Mouse (Mus musculus) neural tube, embryonic 10.5 days (tissue): ENCODE results near the gene Tuba3a.

Experiments used
- DNase-seq: peaks from one replicate; pipeline ENCODE4 v3.0.0-alpha.2; 2017; ENCODE audit warnings: low spot score; ENCODE audit errors: extremely low spot score

The Tuba3a gene

DNA sequence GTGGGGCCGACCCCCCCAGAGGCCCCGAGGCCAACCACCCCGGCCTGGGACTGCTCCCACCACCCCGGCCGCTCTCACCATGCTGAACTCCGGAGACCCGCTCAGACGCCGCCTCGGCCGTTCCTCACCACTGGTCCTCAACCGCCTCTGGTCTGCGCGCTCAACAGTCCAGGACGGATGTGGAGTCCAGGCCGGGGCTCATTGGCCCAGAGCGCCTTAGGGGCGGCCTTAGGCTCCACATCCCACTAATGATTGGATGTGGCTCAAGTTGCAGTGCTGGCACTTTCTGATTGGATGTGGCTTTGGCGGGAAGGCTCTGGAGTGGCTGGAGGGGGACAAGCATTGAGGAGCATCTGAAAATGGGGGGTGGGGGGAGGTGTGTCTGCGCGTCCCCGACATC, at the start of gene Tuba3a:
TSS of gene Tuba3a (minus strand) at position 153 of the 400 bp plus-strand sequence.
- no peak for DNase-seq

DNA sequence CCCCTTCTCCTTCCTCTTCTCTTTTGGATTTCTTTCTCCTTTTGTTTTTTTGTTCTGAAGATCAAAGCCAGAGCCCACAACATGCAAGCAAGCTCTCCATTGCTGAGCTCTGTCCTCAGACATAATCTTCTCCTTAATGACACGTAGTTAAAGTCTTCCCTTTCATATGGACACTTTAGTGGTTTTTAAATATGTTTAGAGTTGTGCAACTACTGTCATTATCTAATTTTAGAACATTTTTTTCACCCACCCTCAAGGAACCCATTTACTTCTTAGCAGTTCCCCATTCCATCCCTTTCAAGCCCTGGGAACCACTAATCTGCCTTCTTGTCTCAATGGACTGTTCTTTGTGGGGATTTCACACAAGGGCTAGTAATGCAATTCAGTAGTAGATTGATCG, 48.5 kb upstream of the Tuba3a start:
- no peak for DNase-seq

DNA sequence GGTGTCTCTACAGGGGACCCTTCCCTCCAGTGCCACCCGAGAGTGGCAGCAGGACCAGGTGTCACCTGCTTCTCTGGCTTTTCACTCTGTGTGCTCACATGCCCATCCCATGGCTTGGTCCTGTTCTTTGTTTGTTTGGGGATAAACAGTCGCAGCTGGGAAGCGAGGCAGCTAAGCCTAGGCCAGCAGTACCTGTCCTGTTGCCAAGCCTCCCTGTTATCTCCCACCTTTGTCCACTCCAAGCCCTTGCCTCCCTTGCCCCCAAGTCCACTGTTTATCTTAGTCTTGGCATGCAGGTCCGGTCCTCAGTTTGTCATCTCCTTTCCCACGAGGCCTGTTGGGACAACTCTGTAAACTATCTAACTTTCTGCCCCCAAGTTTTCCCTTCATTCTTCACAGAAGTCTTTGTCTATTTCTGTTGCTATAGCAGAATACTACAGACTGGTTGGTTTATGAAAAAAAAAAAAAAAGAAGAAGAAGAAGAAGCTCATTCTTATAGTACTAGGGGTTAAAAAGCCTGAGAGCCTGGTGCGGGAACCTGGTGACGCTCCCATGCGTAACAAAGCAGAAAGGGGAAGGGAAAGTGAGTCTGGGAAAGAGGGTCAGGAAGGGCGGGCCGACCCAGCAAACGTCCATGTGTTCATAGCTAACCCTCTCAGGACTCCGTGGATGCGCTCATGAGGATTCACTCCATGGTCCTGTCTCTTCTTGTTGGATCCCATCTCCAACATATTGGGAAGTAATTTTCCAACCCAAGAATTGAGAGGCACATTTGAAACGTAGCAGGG, 47.5 kb upstream of the Tuba3a start:
- no peak for DNase-seq

DNA sequence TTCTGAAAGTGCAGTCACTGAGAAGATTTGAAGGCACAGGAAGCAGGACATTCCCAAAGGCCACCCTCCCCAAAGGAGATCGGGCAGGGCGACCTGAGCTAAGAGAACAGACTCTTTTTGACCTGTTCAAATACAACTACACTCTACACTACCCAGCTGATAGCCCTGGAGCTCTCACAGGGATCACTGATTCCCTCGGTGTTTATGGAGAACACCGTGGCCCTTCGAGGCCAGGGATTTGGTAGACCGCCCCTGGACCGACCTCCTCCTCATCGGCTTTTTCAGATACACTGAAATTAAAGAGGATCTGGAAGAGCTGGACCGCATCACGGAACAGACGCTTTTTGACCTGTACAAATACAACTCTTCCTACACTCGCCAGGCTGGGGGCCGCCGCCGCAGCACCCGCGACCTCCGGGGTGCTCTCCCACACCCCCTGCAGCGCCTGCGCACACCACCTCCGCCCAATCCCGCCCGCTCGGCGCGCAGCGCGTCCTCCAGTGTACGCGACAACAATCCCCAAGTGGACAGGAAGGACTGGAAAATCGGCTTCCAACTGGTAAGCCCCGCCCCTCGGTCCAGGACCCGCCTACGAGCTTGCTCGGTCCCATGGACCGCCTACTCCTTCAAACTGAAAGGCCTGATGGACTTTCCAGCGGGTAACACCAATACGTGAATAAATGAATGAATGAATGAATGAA, 44.9 kb upstream of the Tuba3a start:
- peak; percentile 78 for DNase-seq

DNA sequence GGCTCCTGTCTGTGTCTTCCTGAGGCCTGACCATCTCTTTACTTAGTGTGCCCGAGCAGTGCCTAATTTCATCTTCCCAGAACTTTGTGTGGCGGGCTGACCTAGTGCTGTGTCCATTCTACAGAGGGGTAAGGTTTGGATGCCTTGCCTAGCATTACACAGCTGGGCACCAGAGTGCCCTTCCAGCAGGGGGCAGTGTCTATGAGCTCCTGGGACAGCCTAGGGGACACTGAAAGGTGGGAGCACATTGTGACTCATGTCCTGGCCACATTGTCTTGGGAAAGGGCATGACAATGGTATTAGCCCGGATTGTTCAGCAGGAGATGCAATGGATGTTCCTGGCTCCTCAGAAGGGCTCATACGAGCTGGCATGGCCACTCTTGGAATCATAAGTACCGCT, 42.4 kb upstream of the Tuba3a start:
- DNase-seq = no peak

DNA sequence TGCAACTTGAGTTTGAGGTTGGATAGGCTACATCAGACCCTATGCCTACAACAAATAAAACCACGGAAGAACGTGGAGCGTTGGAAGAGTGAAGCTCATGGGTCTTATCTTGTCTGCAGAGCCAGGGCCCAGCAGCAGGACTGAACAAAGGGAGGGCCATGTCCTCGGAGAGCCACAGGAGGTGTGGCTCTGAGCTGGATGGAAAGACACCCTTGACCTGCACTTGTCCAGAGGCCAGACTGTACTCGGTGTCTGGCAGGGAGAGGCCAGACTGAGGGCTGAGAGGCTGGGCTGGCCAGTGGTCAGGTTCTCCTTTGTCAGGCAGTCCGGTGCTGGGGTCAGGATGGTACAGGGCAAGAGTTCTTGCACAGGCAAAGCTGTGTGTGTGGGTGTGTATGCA, 39.5 kb upstream of the Tuba3a start:
- DNase-seq = no peak

DNA sequence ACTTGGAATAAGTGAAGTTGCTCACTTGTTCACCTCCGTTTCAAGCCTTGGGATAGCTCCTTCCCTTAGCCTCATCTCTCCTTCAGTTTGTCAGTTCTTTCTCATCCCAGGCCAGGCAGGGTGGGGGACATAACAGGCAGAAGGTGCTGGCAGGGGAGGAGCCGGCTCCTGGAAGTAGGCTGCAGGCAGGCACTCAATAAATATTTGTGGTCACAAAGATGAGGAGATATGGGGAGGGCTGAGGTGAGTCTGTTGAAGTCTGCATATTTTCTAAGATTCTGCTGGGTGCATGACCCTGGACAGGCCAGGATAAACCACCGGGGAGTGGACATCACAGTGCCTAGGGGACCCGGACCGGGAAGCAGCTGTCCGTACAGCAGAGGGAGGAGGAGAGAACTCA, 37.7 kb upstream of the Tuba3a start:
- no peak for DNase-seq

DNA sequence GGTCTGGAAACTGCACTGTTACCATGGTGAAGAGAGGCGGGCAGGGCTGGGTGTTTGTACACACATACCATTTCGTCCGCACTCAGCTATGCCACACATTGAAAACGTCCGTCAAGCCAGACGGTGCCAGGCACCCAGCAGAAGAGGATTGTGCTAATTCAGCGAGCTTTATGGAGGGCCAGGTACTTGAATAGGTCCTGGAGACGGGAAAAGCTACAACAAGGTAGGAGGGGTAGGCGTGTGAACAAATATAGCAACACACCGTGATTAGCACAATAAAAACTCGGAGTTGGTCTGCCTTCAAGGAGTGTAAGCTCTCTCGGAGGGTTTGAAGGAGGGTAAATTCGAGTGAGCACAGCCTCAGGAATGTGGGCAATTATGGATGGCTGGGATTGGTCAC, 37.0 kb upstream of the Tuba3a start:
- DNase-seq = no peak

DNA sequence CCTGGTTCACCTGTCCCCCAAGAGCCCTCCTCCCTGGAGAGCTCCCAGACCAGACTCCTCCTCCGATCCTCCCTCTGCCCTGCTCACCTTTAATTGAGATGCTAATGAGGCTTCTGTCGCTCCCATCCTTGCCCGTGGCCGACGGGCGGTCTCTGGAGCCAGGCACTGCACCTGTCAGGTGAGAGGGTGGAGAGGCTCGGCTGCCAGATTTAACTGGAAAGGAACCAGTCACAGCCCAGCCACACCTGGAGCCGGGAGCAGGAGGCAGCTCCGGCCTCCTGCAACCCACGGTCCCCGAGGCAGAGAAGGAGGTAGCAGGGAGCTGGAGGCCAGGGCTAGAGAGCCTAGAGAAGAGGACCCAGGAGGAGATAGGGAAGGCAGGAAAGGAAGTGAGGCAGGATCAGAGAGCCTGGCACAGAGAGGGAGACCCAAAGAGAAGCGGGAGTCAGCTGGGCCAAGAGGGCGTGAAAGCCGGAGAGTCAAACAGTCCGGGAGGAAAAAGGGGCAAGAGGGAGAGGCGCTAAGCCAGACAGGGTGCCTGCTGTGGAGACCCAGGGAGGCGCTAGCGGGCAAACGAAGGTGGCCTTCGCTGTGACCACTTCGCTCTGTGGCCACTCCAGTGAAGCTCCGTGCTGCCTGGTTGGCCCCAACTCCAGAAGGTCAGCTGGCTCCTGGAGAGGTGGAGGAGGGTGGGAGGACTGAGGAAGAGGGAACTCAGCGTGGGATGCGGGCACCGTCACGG, 35.4 kb upstream of the Tuba3a start:
- no peak for DNase-seq

DNA sequence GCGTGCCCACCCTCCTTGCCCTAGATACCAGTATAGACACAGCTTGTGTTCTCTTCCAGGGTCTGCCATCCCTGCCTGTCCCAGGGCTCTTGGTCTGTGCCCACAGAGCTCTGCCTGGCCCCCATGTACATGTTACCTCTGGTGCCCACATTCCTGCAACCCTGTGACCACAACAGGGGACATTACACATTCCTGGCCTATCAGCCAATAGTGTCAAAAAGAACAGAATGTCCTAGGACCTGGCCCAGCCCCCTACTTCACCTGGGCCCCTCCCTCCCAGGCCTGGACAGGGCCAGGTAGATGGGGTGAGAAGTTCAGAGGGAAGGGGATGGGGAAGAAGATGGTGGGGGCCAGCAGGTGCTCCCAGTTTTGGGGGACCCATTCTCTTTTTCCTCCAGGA, 34.5 kb upstream of the Tuba3a start, which contains the start of gene Scnn1a:
TSS of gene Scnn1a (plus strand) at position 337 of the 400 bp plus-strand sequence.
- DNase-seq = no peak

DNA sequence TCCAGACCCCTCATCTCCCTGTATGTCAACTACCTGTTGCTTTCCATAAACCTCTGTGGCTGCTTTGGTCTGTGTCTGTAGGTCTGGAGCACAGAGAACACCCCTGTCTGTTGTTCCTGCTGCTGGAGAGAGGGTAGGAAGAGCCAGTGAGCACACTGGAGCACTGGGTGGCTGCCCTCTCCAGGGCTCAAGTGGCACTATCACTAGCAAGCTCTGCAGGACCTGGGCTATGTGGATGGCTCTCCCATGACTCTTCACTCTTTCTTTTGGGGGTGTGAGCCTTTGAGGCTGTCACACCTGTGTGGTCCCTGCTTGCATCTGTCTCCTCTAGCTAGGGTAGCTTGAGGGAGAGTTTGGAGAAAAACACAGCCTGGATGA, 34.1 kb upstream of the Tuba3a start:
- DNase-seq = no peak

DNA sequence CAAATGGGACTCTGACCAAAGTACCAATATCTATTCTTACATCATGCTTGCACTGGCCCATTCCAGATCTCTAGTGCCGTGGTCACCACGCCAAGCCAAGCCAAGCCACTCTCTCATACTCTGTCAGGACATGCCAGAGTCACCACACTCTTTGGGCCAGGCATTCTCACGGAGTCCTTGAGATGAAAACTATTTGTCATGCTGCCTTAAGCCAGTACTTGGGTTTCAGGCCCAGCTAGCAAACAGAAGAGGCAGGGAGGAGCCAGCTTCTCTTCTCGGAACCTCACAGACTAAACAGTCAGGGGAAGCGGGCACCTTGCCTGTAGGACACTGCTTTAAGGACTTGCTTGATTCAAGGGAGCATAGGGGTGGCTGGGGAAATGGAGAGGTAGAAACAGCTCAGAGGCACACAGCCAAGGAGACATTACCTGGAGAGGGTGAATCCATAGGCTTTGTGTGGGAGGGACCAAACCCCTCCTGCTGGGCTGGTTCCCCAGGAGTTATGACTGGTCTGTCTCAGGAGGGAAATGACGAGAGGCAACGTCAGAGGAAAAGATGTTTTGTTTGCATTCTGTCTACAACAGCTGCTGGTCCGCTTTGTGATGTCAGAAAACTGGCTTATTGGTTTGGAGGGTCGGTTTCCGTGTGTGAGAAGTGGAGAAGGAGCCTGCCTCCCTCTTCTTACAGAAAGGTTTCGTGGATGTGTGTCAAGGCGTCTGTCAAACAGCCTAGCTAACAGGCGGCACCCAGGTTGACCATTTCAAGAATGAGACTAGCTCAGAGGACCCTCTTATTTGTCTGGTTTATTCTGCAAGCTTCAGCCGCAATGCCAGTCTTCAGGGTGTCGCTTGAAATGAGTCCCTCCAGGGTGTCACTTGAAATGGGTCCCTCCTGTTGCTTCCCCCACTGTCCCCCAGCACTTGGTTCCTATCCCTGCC, 33.4 kb upstream of the Tuba3a start:
- no peak for DNase-seq

DNA sequence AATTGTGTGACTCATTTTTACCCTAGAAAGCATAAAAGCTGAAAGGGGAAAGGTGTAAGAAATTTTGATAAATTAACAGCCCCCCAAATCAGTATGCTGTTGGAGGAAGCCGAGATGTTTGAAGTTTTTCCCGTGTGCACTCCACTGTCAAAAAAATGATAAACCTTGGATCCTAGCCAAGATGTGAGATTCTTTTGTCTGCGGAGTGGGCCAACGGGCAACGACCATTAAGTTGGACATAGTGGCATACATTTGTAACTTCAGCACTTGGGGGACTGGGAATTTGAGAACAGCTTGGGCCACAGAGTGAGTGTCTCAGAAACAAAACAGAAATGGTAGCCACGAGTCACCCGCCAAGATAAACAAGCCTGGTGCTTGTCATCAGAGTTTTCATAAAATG, 31.2 kb upstream of the Tuba3a start:
- no peak for DNase-seq

DNA sequence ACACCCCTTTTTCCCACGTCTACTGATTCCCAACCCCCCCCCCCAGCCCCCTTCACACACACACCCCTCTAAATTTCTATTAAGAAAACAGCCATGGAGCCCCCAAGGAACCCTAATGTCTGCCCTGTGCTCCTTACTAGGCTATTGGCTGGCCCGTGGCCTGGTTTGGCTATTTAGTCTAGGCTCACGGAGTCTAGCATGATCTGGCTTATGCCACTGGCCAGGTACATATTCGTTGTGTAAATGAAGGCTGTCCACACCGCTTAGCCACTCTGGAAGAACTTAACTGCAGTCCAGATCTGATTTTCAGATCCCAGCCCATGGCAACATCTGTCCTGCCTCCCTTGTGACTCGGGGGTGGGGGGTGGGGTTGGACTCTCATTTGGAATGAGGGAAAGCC, 28.9 kb upstream of the Tuba3a start:
- DNase-seq = no peak

DNA sequence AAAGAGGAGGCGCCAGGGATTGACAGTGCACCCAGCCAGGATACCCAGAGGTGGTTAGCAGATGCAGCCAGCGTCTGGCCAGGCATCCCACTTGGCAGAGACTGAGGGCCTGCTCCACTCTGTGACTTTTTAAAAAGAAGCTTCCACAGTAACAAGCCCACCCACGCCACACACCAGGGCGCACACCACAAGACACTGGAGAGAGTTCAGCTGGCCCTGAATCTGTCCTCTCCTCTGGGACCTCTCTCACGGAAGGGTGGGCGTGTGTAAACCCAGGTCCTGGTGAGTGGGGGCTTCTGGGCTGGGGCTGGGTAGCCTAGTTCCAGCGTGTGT, 28.4 kb upstream of the Tuba3a start:
- no peak for DNase-seq

DNA sequence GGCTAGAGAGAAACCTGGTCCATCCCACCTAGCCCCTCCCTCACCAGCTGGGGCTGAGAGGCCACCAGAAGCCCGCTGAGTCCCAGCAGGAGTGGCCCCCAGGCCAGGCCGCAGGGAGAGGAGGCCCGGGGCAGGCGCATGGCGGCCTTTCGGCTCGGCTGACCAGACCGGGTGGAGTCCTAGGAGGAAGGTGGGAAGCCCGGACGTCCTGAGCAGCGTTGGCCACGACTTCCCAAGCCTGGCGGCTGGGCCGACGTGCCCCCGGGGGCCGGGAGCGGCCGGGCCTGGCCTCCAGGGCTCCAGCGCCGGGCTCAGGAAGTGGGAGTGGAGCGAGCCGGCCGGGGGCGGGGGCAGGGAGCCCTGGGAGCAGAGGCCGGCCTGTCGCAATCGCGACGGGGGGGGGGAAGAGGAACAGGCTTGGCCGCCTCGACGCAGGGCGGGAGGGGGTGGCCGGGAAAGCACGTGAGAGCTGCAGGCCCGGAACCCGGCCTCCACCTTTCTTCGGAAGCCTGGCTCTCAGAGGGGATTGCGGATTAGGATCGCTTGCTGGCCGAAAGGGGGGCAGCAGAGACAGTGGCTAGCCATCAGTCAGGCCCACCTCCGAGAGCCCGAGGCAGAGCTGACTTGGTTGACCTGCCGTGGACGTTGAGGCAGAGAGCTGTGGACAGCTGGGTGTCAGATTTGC, 27.8 kb upstream of the Tuba3a start, which contains the start of gene Ltbr:
TSS of gene Ltbr (minus strand) at position 340 of the 685 bp plus-strand sequence.
- peak; percentile 78 for DNase-seq

DNA sequence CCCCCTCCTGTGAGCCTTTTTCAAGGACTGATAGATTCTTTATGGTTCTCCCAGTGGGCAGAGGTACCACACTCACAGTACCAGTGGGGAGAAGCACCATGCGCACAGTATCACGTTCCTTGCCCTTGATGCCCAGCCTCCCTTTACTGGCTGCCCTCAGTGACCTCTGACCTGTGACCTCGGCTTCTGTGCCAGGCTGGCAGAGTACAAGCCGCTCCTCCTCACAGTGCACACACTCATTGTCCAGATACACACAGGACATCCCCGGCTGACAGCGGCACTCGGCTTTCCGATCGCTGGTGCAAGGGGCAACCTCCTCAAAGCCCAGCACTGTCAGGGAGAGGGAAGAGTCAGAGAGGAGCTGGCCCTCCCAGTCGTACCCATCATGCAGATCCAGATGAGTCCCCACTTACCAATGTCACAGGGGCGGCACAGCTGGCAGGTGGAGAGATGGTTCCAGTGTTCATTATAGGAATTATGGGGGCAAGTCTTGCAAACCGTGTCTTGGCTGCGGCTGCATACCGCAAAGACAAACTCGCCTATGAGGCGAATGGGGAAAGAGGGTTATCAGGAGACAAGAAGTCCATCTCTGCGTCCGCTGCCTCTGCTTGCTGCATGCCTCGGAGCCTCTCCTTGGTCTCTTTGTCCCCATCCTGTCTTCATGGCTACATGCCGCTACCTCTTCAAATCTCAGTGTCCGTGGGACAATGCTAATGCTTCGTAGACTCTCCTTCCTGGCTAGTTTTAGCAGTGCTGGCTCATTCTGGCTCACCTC, 26.9 kb upstream of the Tuba3a start:
- no peak for DNase-seq

DNA sequence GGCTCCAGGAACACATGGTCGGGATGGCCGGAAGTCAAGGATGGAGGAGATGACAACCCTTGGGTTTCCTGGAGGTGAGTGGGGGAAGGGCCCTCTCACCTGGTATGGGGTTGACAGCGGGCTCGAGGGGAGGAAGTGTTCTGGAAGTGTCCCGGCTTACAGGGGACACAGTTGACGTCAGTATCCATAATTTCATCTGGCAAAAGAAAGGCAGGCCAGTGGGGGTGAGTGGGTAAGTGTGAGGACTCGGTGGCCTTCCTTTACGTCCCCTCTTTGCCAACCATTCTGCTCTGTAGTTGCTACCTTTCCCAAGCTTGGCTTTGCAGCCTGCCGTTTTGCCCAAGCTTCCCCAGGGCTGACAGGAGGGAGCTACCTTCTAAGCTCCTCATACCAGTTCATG, 26.3 kb upstream of the Tuba3a start:
- no peak for DNase-seq

DNA sequence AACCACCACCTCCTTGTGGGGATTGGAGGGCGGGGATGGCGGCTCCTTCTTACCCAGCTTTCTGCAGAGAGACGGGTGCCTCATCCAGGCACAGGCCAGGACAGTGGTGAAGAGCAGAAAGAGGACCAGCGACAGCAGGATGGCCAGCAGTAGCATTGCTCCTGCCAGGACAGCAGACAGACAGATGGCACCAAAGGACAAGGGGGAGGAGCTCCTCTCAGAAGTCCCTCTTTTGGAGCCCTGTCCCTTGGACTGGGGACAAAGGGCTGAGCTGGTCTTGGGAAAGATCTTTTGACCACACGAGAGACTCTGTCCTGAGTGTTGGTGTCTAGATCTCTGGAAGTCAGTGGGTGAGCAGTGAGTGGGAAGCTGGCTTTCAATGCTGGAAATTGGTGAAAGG, 23.6 kb upstream of the Tuba3a start:
- peak; percentile 23 for DNase-seq

DNA sequence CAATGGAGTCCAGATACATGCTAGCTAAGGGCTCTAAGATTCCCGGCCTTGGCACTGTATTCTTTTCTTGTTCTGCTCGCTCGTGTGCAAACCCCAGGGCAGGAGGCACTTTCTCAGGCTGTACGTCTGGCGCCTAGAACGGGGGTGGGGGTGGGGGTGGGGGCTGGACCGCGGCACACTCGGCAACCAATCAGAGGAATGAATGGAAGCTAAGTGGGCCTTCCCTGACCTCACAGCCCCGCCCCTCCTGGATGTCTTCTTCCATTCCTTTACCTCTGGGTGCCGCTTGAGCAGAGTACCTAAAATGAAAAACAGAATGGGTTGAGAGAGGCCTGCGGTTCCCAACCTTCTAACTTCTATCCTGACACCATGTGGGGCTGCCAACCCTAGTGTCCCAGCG, 23.1 kb upstream of the Tuba3a start:
- peak; percentile 34 for DNase-seq
